Mouse (Mus musculus): Measurements from ENCODE around the gene Rhoa.

DNA sequence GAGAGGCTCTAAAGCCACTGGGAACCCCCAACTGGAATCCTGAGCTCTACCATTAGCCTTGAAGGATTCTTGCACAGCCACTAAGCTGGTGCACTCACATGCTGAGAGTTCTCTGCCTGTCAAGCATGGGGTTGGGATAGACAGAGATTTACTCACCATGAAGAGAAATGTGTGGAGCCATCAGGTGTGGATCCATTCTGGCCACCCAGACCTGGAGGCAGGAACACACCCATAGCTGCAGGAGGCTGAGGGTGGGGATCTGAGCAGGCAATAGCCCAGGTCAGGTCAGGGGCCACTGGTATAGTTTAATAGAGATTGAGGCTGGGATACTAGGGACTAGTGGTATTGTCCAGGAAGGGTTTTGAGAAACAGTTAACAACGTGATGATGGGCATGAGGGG is 759 bp upstream of the Rhoa start:
- TF ChIP-seq CTCF (conservative IDR thresholded peaks at IDR 0.05; ENCODE audit: low read length): no peak
- no peak for TF ChIP-seq POU5F1 (IDR thresholded peaks at IDR 0.05; ENCODE audit: borderline replicate concordance, low read length)
